Mouse (Mus musculus) right cerebral cortex, adult 18-20 months (tissue): Measurements from ENCODE around the gene Entpd7.
A peak's percentile ranks its signal among the peaks of the same experiment; 100 is the strongest.

Experiments
- DNase-seq: peaks from one replicate; pipeline ENCODE4 v3.0.0; 2022; ENCODE audit warnings: mixed read lengths

Entpd7 gene

GRCm38 (mm10) chr19:43724821-43725220 is 35.3 kb downstream of the Entpd7 start:
- no peak for DNase-seq

GRCm38 (mm10) chr19:43726510-43727146 is 37.2 kb downstream of the Entpd7 start:
- no peak for DNase-seq

GRCm38 (mm10) chr19:43729296-43730036 is 40.0 kb downstream of the Entpd7 start:
- no peak for DNase-seq

GRCm38 (mm10) chr19:43730037-43730428 is 40.6 kb downstream of the Entpd7 start:
- no peak for DNase-seq

GRCm38 (mm10) chr19:43731157-43731556 is 41.7 kb downstream of the Entpd7 start:
- no peak for DNase-seq

GRCm38 (mm10) chr19:43738409-43738808 is 48.9 kb downstream of the Entpd7 start:
- DNase-seq, result no peak

- no peak for DNase-seq
Observed at GRCm38 (mm10) chr19:43743401-43743800, 53.9 kb downstream of the Entpd7 start.

GRCm38 (mm10) chr19:43745740-43746139 is 56.3 kb downstream of the Entpd7 start:
- DNase-seq, result no peak

GRCm38 (mm10) chr19:43747877-43748276 is 58.4 kb downstream of the Entpd7 start:
- no peak for DNase-seq

GRCm38 (mm10) chr19:43750008-43750407 is 60.5 kb downstream of the Entpd7 start:
- no peak for DNase-seq

GRCm38 (mm10) chr19:43752489-43753225 is 63.2 kb downstream of the Entpd7 start, which contains the start of the genes Cutc and Cox15:
Gene Cutc (plus strand): TSS chr19:43752996.
Gene Cox15 (minus strand): TSS chr19:43753000.
- DNase-seq, result peak; percentile 97

- peak; percentile 85 for DNase-seq
Observed at GRCm38 (mm10) chr19:43753226-43753835, 63.9 kb downstream of the Entpd7 start.

- DNase-seq, result no peak
Observed at GRCm38 (mm10) chr19:43754237-43754636, 64.8 kb downstream of the Entpd7 start.

GRCm38 (mm10) chr19:43754872-43755271 is 65.4 kb downstream of the Entpd7 start:
- no peak for DNase-seq

GRCm38 (mm10) chr19:43760504-43760903 is 71.0 kb downstream of the Entpd7 start:
- peak; percentile 49 for DNase-seq

GRCm38 (mm10) chr19:43761543-43762256 is 72.2 kb downstream of the Entpd7 start:
- DNase-seq, result no peak

GRCm38 (mm10) chr19:43762410-43762809 is 72.9 kb downstream of the Entpd7 start:
- DNase-seq, result no peak

- no peak for DNase-seq
Observed at GRCm38 (mm10) chr19:43766451-43766850, 77.0 kb downstream of the Entpd7 start.

- DNase-seq, result no peak
Observed at GRCm38 (mm10) chr19:43767549-43768322, 78.3 kb downstream of the Entpd7 start.

- DNase-seq, result no peak
Observed at GRCm38 (mm10) chr19:43769366-43769960, 80.0 kb downstream of the Entpd7 start.

- DNase-seq, result no peak
Observed at GRCm38 (mm10) chr19:43770584-43770983, 81.1 kb downstream of the Entpd7 start.
